Mouse (Mus musculus) MEL (cell line): Measurements from ENCODE around the gene Slc13a1.

Experiments
- CTCF ChIP-seq, 3 experiments: IDR thresholded peaks in 2 of 3; conservative IDR thresholded peaks in 1 of 3; 2 replicates each; pipeline ENCODE4 v1.5.1; 2011 to 2012; ENCODE audit warnings: low read length in 3 of 3, low read depth in 2 of 3, mild to moderate bottlenecking in 2 of 3, improper control_type of control experiment in 1 of 3, inconsistent platforms in 1 of 3, mixed read lengths in 1 of 3, moderate library complexity in 1 of 3; ENCODE audit not compliant: control insufficient read depth in 1 of 3, insufficient read depth in 1 of 3, poor library complexity in 1 of 3, severe bottlenecking in 1 of 3
- EP300 ChIP-seq, 2 experiments: IDR thresholded peaks; 2 replicates each; pipeline ENCODE4 v1.6.1; 2011; ENCODE audit warnings: improper control_type of control experiment in 2 of 2, low read length in 2 of 2, low read depth in 1 of 2, mild to moderate bottlenecking in 1 of 2
- MAZ ChIP-seq: IDR thresholded peaks from 2 replicates; pipeline ENCODE4 v1.6.1; 2012; ENCODE audit warnings: low read depth, mild to moderate bottlenecking, inconsistent platforms, low read length, improper control_type of control experiment
- MXI1 ChIP-seq: IDR thresholded peaks from 2 replicates; pipeline ENCODE4 v1.6.1; 2011; ENCODE audit warnings: mild to moderate bottlenecking, low read depth, low read length, improper control_type of control experiment
- NRF1 ChIP-seq: IDR thresholded peaks from 2 replicates; pipeline ENCODE4 v1.6.1; 2014; ENCODE audit warnings: low read depth, mild to moderate bottlenecking, inconsistent platforms, low read length, improper control_type of control experiment, moderate library complexity; ENCODE audit not compliant: poor library complexity, insufficient read depth, severe bottlenecking
- POLR2A ChIP-seq, 2 experiments: IDR thresholded peaks; 2 replicates each; pipeline ENCODE4 v1.6.1; 2011 to 2012; ENCODE audit warnings: low read length in 2 of 2, mild to moderate bottlenecking in 2 of 2, control low read depth in 1 of 2, improper control_type of control experiment in 1 of 2, low read depth in 1 of 2, moderate library complexity in 1 of 2; ENCODE audit not compliant: control insufficient read depth in 1 of 2, insufficient read depth in 1 of 2, poor library complexity in 1 of 2
- SIN3A ChIP-seq: IDR thresholded peaks from 2 replicates; pipeline ENCODE4 v1.6.1; 2012; ENCODE audit warnings: low read length, improper control_type of control experiment, inconsistent platforms
- USF2 ChIP-seq, 2 experiments: IDR thresholded peaks; 2 replicates each; pipeline ENCODE4 v1.6.1; 2011 to 2012; ENCODE audit warnings: improper control_type of control experiment in 2 of 2, low read length in 2 of 2, borderline replicate concordance in 1 of 2, inconsistent platforms in 1 of 2, low read depth in 1 of 2, mild to moderate bottlenecking in 1 of 2; ENCODE audit not compliant: insufficient read depth in 1 of 2

GRCm38 (mm10) chr6:24054086-24054710 lies 113.7 kb downstream of the Slc13a1 start:
- TF ChIP-seq POLR2A (IDR thresholded peaks at IDR 0.05; ENCODE audit: control insufficient read depth in 1 of 2, insufficient read depth in 1 of 2, low read depth in 1 of 2, low read length in 2 of 2, poor library complexity in 1 of 2) (no peak), SIN3A (no peak), CTCF (IDR thresholded peaks at IDR 0.05 in 2 of 3, conservative IDR thresholded peaks at IDR 0.05 in 1 of 3; ENCODE audit: control insufficient read depth in 1 of 3, insufficient read depth in 1 of 3, low read depth in 2 of 3, low read length in 3 of 3, poor library complexity in 1 of 3, severe bottlenecking in 1 of 3) (no peak), EP300 (IDR thresholded peaks at IDR 0.05; ENCODE audit: low read depth in 1 of 2, low read length in 2 of 2) (no peak), MXI1 (no peak), NRF1 (no peak), USF2 (IDR thresholded peaks at IDR 0.05; ENCODE audit: borderline replicate concordance in 1 of 2, insufficient read depth in 1 of 2, low read depth in 1 of 2, low read length in 2 of 2) (no peak), MAZ (no peak)
